Mouse (Mus musculus) regulatory T cell (primary cell): ENCODE data around the gene Zfp280d.
"Not testable (repeated sequence)": the region's sequence is repeated elsewhere in the genome, so short reads cannot be mapped to it uniquely, and the experiment has no call there.

Source experiments
- in situ Hi-C: fragments of 300-600 bp; cut with MboI, MseI; formaldehyde crosslinking; loops from one replicate; pipeline ENCODE4 v1.15.1; 2025; ENCODE audit warnings: high pct_unique_total_duplicates

The Zfp280d gene

GRCm38 (mm10) chr9:72374074-72374473 lies 99.4 kb downstream of the Zfp280d start:
- in situ Hi-C loops: loop anchor here (10.0 kb wide), 1 partner anchor 61 kb away; the partner anchor contains the start of gene Mns1

DNA sequence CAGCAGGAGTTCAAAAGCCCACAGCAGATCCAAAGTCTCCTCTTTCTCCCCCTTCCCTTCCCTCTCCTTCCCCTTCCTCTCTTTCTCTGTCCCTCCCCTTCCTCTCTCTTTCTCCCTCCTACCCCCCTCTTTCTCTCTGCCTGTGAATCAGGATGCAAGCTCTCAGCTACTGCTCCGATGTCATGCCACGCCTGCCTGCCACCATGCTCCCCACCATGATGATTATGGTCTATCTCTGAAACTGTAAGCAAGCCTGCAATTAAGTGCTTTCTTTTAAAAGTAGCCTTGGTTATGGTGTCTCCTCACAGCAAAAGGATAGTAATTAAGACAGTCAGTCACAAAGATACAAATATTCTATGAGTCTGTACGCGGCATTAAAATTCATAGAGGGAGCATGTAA lies 100.3 kb downstream of the Zfp280d start:
- in situ Hi-C loops: loop anchor here (10.0 kb wide), 1 partner anchor 60 kb away; the partner anchor contains the start of gene Mns1

DNA sequence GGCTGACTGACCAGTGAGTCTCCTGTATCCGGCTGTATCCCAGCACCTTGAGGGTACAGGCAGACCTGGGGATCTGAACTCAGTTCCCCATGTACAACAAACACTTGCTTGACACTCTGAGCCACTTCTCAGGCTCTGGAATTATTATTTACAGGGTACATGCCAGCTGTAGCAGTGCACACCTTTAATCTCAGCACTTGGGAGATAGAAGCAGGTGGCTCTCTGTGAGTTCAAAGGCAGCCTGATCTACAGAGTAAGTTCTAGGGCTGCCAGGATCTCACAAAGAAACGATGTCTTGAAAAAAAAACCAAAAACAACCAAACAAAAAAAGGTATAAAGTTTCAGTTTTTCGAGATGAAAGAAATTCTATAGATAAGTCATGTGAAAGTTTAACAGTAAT lies 101.0 kb downstream of the Zfp280d start:
- in situ Hi-C loops: loop anchor here (10.0 kb wide), 1 partner anchor 59 kb away; the partner anchor contains the start of gene Mns1

- in situ Hi-C loops: no loop called here
Measured at GRCm38 (mm10) chr9:72385786-72386185, 111.1 kb downstream of the Zfp280d start.

GRCm38 (mm10) chr9:72388934-72389333 lies 114.3 kb downstream of the Zfp280d start:
- in situ Hi-C loops: no loop called here

DNA sequence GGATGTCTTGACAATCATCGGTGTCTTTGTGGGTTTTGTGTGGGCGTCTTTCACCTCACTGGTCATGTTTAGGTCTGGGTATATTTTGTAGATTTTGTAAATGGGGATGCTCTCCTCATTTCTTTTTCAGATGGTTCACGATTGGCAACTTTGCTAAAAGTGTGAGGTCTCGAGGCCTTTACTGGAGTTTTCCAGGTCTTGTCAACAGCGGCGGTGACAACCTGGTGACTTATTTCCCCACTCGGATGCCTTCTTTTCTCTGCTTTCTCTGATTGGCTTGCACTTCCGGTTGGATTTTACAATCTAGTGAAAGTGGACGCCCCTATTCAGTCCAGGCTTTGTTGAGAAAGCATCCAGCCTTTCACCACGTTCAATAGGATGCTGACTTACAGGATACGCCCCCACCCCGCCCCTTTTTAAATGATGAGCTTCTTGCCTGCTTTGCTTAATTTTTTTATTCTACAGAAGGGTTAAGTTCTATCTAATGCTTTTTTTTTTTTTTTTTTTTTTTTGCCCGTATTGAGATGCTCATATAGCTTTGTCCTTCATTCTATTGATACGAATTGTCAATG lies 114.9 kb downstream of the Zfp280d start:
- in situ Hi-C loops: no loop called here

GRCm38 (mm10) chr9:72390321-72391077 lies 115.8 kb downstream of the Zfp280d start:
- in situ Hi-C loops: no loop called here

- in situ Hi-C loops: no loop called here
Measured at GRCm38 (mm10) chr9:72392686-72393085, 118.0 kb downstream of the Zfp280d start.

DNA sequence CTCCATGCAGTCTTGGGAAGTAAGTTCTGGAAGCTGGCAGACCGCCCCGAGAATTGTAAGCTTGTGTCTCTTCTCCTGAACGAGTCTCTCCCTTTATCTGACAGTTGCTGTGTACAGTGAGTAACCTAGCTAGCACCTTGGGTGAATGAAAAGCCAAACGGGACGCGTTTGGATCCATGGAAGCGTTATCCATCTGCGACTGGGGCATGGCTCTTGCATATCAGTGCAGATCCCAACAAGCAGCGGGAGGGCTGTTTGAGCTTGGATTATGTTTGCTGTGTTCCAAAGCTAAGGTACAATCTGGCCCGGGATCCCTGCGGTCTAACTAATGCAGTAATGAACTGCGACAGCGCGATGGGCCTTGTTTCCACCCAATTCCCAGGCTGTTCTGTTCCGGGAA lies 118.6 kb downstream of the Zfp280d start:
- in situ Hi-C loops: no loop called here

DNA sequence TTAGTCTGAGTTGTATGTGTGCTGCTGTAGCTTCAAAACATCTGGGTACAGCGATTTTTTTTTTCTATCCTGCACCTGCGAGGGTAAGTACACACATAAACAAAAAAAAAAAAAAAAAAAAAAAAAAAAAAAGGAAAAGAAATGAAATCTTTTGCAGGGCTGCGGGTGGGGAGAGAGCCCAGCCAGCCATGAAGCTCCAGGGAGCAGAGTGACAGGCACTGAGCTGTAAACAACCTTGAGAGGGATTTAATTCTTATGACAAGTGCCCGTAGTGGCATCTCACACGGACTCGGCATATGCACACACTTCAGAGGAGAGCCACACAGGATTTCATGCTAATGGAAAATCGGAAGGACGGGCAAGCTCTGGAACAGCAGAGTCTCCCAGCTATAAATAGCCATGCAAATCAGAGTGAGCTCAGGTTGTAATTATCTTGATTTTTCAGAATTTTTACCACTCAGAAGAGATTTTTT lies 119.2 kb downstream of the Zfp280d start:
- in situ Hi-C loops: no loop called here

GRCm38 (mm10) chr9:72400121-72400520 lies 125.5 kb downstream of the Zfp280d start:
- in situ Hi-C loops: no loop called here

DNA sequence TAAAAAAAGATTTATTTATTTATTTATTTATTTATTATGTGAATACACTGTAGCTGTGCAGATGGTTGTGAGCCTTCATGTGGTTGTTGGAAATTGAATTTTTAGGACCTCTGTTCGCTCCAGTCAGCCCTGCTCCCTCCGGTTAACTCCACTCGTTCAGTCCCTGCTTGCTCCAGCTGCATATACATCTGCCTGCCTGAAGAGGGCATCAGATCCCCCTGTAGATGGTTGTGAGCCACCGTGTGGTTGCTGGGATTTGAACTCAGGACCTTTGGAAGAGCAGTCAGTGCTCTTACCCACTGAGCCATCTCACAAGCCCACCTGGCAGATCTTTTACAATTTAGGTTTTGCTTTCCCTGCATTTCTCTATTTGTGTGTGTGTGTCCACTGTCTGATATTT lies 127.1 kb downstream of the Zfp280d start:
- in situ Hi-C loops: not testable (repeated sequence)

DNA sequence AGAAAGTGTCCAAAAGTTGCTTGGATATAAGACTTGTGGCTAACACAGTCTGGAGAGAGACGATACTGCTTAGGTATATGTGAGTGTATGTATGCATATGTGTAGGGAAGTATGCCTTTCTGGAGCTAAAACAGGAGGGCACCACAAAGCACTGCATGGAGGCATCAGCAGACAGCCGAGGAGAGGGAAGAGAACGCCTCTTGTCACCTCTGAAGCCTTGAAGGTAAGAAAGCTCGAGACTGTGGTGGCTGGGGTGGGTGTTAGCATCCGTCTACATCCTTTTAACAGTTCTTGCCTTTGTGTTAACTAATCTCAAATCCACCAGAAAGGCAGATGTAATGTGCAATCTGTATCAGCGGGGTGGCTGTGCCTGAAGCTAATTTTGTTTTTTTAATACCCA lies 128.8 kb downstream of the Zfp280d start:
- in situ Hi-C loops: no loop called here

DNA sequence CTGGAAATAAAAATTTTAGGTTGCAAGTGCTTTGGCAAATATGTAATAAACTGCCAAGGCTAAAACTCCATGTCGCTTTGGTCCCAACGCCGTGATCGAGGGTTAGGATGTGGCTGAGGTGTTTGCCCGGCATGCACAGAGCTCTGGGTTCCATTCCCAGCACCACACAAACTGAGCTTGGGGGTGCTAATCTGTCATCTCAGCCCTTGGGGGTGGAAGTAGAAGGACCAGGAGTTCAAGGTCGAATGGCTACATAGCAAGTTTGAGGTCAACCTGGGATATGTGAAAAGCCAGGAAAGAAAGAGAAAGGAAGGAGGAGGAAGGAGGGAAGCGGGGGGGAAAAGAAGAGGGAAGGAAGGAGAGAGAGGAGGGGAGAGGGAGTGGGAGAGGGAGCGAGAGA lies 129.8 kb downstream of the Zfp280d start:
- in situ Hi-C loops: no loop called here

DNA sequence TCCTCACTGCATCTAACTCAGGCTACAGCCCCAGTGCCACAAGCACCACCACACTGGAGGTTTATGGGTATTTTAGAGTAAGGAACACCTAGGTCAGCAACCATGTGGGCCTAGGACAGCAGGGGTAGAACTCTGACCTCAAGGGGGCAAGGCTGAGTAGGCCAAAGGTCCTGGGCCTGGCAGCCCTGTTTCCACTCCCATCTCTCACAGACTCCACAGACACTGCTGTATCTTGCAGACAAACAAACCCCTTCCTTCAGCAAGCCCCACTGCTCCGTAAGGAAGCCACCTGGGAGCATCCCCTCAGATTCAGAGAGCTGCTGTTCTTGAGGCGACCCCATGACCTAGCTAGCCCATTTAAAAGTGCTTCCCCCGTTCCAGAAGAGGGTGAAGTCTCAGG lies 130.3 kb downstream of the Zfp280d start:
- in situ Hi-C loops: no loop called here

- in situ Hi-C loops: no loop called here
Measured at GRCm38 (mm10) chr9:72405882-72406638, 131.4 kb downstream of the Zfp280d start.

DNA sequence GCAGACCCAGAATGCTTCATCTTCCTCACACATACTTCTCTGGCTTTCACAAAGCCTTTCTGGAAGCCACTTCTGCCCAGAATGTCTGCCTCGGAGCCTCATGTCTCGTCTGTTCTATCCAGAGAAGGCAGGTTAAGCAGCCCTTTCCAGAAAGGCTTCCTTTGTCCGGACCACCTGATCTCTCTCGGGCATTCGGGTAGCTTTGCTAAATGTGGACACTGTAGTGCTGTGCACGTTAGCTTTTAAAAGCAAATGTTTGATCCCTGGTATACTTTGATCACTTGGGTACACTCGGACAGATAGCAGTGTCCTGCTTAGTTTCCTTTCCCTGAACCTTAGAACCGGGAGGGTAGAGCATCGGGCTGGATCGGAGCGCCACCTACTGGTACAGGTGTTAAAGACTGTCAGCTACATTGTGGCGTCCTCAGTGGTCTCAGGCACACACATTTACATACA lies 133.5 kb downstream of the Zfp280d start:
- in situ Hi-C loops: no loop called here

- in situ Hi-C loops: loop anchor here (5.0 to 10.0 kb wide), 3 partner anchors 42 to 775 kb away; no protein-coding TSS in a partner anchor
Measured at GRCm38 (mm10) chr9:72409381-72410225, 134.9 kb downstream of the Zfp280d start.

- in situ Hi-C loops: loop anchor here (5.0 to 10.0 kb wide), 3 partner anchors 44 to 777 kb away; no protein-coding TSS in a partner anchor
Measured at GRCm38 (mm10) chr9:72411746-72412145, 137.1 kb downstream of the Zfp280d start.
